Mouse (Mus musculus) 416B (cell line): ENCODE data around the gene Spag4.
"Not testable (repeated sequence)": the region's sequence is repeated elsewhere in the genome, so short reads cannot be mapped to it uniquely, and the experiment has no call there.

Experiments used
- DNase-seq: peaks from one replicate; pipeline ENCODE4 v3.0.0; 2011; ENCODE audit warnings: low read depth

Spag4 gene

DNA sequence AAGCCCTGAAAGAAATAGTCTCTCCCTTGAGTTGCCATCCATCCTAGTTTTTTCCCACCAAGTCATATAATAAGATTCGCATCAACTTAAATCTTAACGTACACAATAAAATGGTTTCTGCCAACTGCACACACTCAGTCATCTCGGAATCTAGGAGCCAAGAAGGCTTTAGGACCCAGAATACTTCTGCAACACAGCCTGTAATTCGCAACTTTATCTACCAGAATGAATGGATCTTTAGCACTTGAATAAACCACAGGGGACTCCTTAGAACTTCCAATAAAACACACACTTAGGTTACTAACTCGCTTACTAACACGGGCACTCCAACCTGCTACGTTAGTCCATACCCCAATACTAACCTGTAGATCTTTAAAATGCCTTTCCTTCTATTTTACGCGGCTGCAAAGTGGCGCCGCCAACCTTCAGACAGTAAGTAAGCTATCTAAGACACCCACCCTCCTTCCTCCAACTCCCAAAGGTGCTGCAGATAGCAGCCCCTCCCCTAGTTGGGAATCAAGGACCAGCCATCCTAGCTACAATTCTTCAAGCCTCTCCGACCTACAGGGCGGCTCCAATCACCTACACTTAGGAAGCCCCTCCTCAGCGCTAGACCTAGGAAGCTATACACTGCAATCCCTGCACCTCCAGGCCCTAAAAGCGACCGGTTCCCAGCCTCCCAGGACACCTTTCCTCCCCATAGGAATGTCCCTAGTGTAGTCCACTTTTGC lies 45.8 kb downstream of the Spag4 start:
- peak; percentile 67 for DNase-seq

DNA sequence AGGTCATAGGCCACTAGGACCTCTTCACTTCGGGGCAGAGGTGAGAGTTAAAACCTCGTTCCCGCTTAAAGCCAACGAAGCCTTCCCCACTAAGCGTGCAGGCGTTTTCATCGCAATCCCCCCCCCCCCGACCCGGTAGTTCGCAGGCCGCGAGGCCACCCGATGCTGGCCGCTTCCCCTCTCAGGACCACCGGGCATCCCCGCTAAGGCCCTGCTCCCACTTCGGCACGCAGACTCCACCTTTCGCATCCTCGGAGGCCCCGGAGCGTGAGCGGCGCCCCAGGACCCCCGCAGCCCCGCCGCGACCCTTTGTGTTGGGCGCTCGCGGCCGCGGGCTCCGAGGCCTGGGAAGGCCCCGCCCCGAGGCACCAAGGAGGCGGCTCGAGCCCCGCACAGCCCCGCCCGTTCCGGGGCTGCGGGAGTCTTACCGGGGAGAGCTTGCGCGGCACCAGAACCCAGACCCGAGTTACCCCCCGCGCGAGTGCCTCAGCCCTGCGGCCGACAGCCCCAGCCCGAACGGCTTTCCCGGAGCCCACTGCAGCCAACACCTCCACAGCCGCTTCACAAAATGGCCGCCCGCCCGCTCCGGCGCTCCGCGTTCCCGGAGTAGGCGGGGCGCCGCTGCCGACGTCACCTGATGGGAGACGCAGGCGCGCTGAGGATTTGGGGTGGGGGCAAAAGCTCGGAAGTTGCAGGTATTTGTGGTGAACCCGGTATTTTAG lies 46.5 kb downstream of the Spag4 start, which contains the start of the genes Cpne1 and Rbm12:
Gene Cpne1 (minus strand): TSS at position 608 of the 722 bp plus-strand sequence.
Gene Rbm12 (minus strand): TSS at position 621 of the 722 bp plus-strand sequence.
- peak; percentile 90 for DNase-seq

DNA sequence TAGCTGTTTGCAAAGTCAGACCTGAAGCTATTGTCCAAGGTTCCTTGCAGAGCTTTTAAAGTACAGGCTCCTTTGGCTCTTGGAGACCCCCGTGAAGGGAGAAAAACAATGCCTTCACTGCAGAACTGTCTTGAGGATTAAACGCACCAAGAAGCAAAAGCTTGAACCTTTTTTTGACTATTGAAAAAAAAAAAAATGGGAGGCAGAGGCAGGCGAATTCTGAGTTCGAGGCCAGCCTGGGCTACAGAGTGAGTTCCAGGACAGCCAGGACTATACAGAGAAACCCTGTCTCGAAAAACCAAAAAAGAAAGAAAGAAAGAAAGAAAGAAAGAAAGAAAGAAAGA lies 47.1 kb downstream of the Spag4 start:
- not testable (repeated sequence) for DNase-seq

DNA sequence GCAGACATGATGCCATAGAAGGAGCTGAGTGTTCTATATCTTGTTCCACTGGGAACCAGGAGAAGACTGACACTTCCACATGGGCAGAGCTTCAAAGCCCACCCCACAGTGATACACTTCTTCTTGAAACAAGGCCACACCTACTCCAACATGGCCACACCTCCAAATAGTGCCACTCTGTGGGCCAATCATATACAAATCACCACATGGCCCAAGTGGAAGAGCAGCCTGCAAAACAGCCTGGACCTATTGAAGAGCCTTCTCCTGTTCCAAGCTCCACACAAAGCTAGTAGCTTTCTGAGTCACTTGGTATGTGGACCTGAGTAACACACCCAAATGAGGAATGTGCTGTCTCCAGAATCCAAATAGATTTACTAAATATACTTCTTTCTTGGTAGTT lies 54.6 kb downstream of the Spag4 start:
- DNase-seq, result no peak
